In genomic region chr11:44770989-44771564, GRCm38 (mm10) we compare ENCODE assay signal across 30 mouse cellular contexts.
DNase-seq lines count a peak whose midpoint lies in the region; ATAC-seq lines count a peak whose summit lies in the region.
"Had no signal": no experiment of that assay in that cellular context is flagged by ENCODE, and none has a peak within 500 bp of the region (broad histone marks: within the 10 kb centered on the region; RNA-seq: fewer than 3 reads in every experiment).

No protein-coding gene starts in this region.

- intact Hi-C loops in heart, postnatal 36 days (cut with DNase I): no loop called here

- H3K27me3 ChIP-seq in embryonic facial prominence, embryonic 14.5 days (replicated peaks; ENCODE audit: control insufficient read depth, insufficient read depth, low read length): no peaks in the 10 kb centered on the region
- H3K27me3 ChIP-seq in embryonic facial prominence, embryonic 10.5 days (replicated peaks; ENCODE audit: low read depth, poor library complexity, severe bottlenecking): peaks cover 36% of the 10 kb centered on the region
- no peaks in the 10 kb centered on the region for H3K27me3 ChIP-seq in heart, embryonic 13.5 days (replicated peaks)
- no peaks in the 10 kb centered on the region for H3K27me3 ChIP-seq in hindbrain, embryonic 16.5 days (replicated peaks; ENCODE audit: control insufficient read depth, insufficient read depth, low read length)
- H3K27me3 ChIP-seq in hindbrain, embryonic 12.5 days: no peaks in the 10 kb centered on the region
- peaks cover 21% of the 10 kb centered on the region; the same call in 1 of the 2 replicates for H3K27me3 ChIP-seq in limb, embryonic 10.5 days (ENCODE audit: low read depth, poor library complexity, severe bottlenecking)
- H3K27me3 ChIP-seq: CH12.LX; embryonic facial prominence, embryonic 15.5 days; liver, embryonic 15.5 days had no signal

- WGBS in embryonic facial prominence, embryonic 14.5 days: 59% methylated on average over 11 of the region's 11 CpGs
- WGBS in embryonic facial prominence, embryonic 10.5 days: 68% methylated on average over 11 of the region's 11 CpGs
- 30% methylated on average over 11 of the region's 11 CpGs for WGBS in heart, embryonic 13.5 days
- 85% methylated on average over 11 of the region's 11 CpGs for WGBS in hindbrain, embryonic 16.5 days
- WGBS in hindbrain, embryonic 12.5 days: 81% methylated on average over 11 of the region's 11 CpGs
- WGBS in limb, embryonic 10.5 days: 84% methylated on average over 11 of the region's 11 CpGs

- H3K4me2 ChIP-seq in embryonic facial prominence, embryonic 14.5 days (ENCODE audit: low read depth, low read length): no peak overlapping the region
- H3K4me2 ChIP-seq in heart, embryonic 13.5 days: peak overlapping the region; percentile 2; the same call in 1 of the 2 replicates
- no peak overlapping the region for H3K4me2 ChIP-seq in hindbrain, embryonic 16.5 days (ENCODE audit: low read length)
- H3K4me2 ChIP-seq in hindbrain, embryonic 12.5 days (replicated peaks): no peak overlapping the region
- H3K4me2 ChIP-seq: embryonic facial prominence, embryonic 15.5 days; forebrain, embryonic 12.5 days; liver, embryonic 15.5 days; lung, embryonic 14.5 days had no signal

- no peaks in the 10 kb centered on the region for H3K9me3 ChIP-seq in embryonic facial prominence, embryonic 14.5 days (ENCODE audit: control insufficient read depth, low read length)
- no peaks in the 10 kb centered on the region for H3K9me3 ChIP-seq in embryonic facial prominence, embryonic 10.5 days
- H3K9me3 ChIP-seq in heart, embryonic 13.5 days: no peaks in the 10 kb centered on the region
- H3K9me3 ChIP-seq in hindbrain, embryonic 16.5 days (ENCODE audit: control insufficient read depth, low read length): no peaks in the 10 kb centered on the region
- H3K9me3 ChIP-seq in hindbrain, embryonic 12.5 days (replicated peaks): no peaks in the 10 kb centered on the region
- no peaks in the 10 kb centered on the region for H3K9me3 ChIP-seq in limb, embryonic 10.5 days (replicated peaks)
- H3K9me3 ChIP-seq: embryonic facial prominence, embryonic 15.5 days; forebrain, embryonic 12.5 days; liver, embryonic 15.5 days had no signal

- no peak overlapping the region for H3K9ac ChIP-seq in embryonic facial prominence, embryonic 14.5 days (ENCODE audit: low read depth, low read length)
- no peak overlapping the region for H3K9ac ChIP-seq in heart, embryonic 13.5 days
- H3K9ac ChIP-seq in hindbrain, embryonic 16.5 days (ENCODE audit: low read depth, low read length): no peak overlapping the region
- H3K9ac ChIP-seq in hindbrain, embryonic 12.5 days: no peak overlapping the region
- H3K9ac ChIP-seq: embryonic facial prominence, embryonic 15.5 days; forebrain, embryonic 12.5 days; forebrain, postnatal 0 days; liver, embryonic 15.5 days; lung, embryonic 14.5 days had no signal

- H3K4me3 ChIP-seq in embryonic facial prominence, embryonic 14.5 days (ENCODE audit: low read depth, low read length): no peak overlapping the region
- no peak overlapping the region for H3K4me3 ChIP-seq in embryonic facial prominence, embryonic 10.5 days
- H3K4me3 ChIP-seq in heart, embryonic 13.5 days: no peak overlapping the region
- no peak overlapping the region for H3K4me3 ChIP-seq in hindbrain, embryonic 16.5 days (ENCODE audit: low read length)
- H3K4me3 ChIP-seq in hindbrain, embryonic 12.5 days: no peak overlapping the region
- H3K4me3 ChIP-seq in limb, embryonic 10.5 days: no peak overlapping the region
- H3K4me3 ChIP-seq: embryonic facial prominence, embryonic 15.5 days; forebrain, embryonic 12.5 days; liver, embryonic 15.5 days had no signal

- H3K4me1 ChIP-seq in embryonic facial prominence, embryonic 14.5 days (ENCODE audit: control insufficient read depth, insufficient read depth, low read length): no peaks in the 10 kb centered on the region
- H3K4me1 ChIP-seq in embryonic facial prominence, embryonic 10.5 days: peaks cover 20% of the 10 kb centered on the region
- H3K4me1 ChIP-seq in heart, embryonic 13.5 days: peaks cover 19% of the 10 kb centered on the region
- peaks cover 6% of the 10 kb centered on the region; the same call in 1 of the 2 replicates for H3K4me1 ChIP-seq in hindbrain, embryonic 16.5 days (ENCODE audit: control insufficient read depth, insufficient read depth, low read depth, low read length)
- peaks cover 18% of the 10 kb centered on the region for H3K4me1 ChIP-seq in hindbrain, embryonic 12.5 days
- peaks cover 21% of the 10 kb centered on the region for H3K4me1 ChIP-seq in limb, embryonic 10.5 days
- H3K4me1 ChIP-seq: embryonic facial prominence, embryonic 15.5 days; liver, embryonic 15.5 days had no signal

- H3K27ac ChIP-seq in embryonic facial prominence, embryonic 14.5 days (replicated peaks; ENCODE audit: low read depth, low read length): no peak overlapping the region
- H3K27ac ChIP-seq in embryonic facial prominence, embryonic 10.5 days (replicated peaks): no peak overlapping the region
- peak overlapping the region; percentile 3; the same call in 1 of the 2 replicates for H3K27ac ChIP-seq in heart, embryonic 13.5 days (replicated peaks)
- H3K27ac ChIP-seq in hindbrain, embryonic 16.5 days (ENCODE audit: low read depth, low read length): no peak overlapping the region
- no peak overlapping the region; the same call in 1 of the 2 replicates for H3K27ac ChIP-seq in hindbrain, embryonic 12.5 days
- no peak overlapping the region for H3K27ac ChIP-seq in limb, embryonic 10.5 days
- H3K27ac ChIP-seq: embryonic facial prominence, embryonic 15.5 days; forebrain, embryonic 12.5 days; kidney, postnatal 0 days; liver, embryonic 15.5 days; stomach, postnatal 0 days had no signal

- H3K36me3 ChIP-seq in embryonic facial prominence, embryonic 14.5 days (ENCODE audit: control insufficient read depth, insufficient read depth, low read length): no peaks in the 10 kb centered on the region
- no peaks in the 10 kb centered on the region for H3K36me3 ChIP-seq in embryonic facial prominence, embryonic 10.5 days (replicated peaks)
- no peaks in the 10 kb centered on the region for H3K36me3 ChIP-seq in heart, embryonic 13.5 days
- no peaks in the 10 kb centered on the region for H3K36me3 ChIP-seq in hindbrain, embryonic 16.5 days (ENCODE audit: control insufficient read depth, insufficient read depth, low read length)
- no peaks in the 10 kb centered on the region for H3K36me3 ChIP-seq in hindbrain, embryonic 12.5 days
- H3K36me3 ChIP-seq in limb, embryonic 10.5 days: no peaks in the 10 kb centered on the region
- H3K36me3 ChIP-seq: embryonic facial prominence, embryonic 15.5 days; forebrain, embryonic 12.5 days; liver, embryonic 15.5 days had no signal

- ATAC-seq in embryonic facial prominence, embryonic 14.5 days (ENCODE audit: low read depth): peak; percentile 47; the same call in 1 of the 2 replicates
- peak; percentile 54; the same call in 1 of the 2 replicates for ATAC-seq in heart, embryonic 13.5 days (ENCODE audit: extremely low read depth, insufficient number of reproducible peaks, low FRiP score, low TSS enrichment)
- peak; percentile 16; the same call in 1 of the 2 replicates for ATAC-seq in hindbrain, embryonic 16.5 days
- ATAC-seq in hindbrain, embryonic 12.5 days (ENCODE audit: low FRiP score): no peak
- ATAC-seq: activated CD4-positive, CD25-positive, alpha-beta regulatory T cell, adult 4 months; forebrain, postnatal 0 days; intestine, embryonic 16.5 days had no signal

- DNase-seq in embryonic facial prominence, embryonic 14.5 days (ENCODE audit: low spot score): no peak
- no peak for DNase-seq in embryonic facial prominence, embryonic 10.5 days (ENCODE audit: low spot score)
- DNase-seq in heart, postnatal 36 days: no peak
- DNase-seq in limb, embryonic 10.5 days (ENCODE audit: low spot score): peak; percentile 21
- DNase-seq in thymus, postnatal 10 days (ENCODE audit: low spot score in 2 of 2): no peak
- DNase-seq: adrenal gland, adult 2 months; adrenal gland, postnatal 36 days; cerebellum, adult 18-20 months; cerebellum, postnatal 10 days; forebrain, postnatal 0 days; kidney, adult 8-10 months; kidney, postnatal 4 days; layer of hippocampus, postnatal 36 days; left cerebral cortex, postnatal 4 days; lung, embryonic 14.5 days; lung, postnatal 14 days; right cerebral cortex, postnatal 4 days; thymus, adult 18-20 months; thymus, postnatal 36 days had no signal
